Mouse (Mus musculus): ENCODE measurements around the gene Marc2.

Gene Marc2

DNA sequence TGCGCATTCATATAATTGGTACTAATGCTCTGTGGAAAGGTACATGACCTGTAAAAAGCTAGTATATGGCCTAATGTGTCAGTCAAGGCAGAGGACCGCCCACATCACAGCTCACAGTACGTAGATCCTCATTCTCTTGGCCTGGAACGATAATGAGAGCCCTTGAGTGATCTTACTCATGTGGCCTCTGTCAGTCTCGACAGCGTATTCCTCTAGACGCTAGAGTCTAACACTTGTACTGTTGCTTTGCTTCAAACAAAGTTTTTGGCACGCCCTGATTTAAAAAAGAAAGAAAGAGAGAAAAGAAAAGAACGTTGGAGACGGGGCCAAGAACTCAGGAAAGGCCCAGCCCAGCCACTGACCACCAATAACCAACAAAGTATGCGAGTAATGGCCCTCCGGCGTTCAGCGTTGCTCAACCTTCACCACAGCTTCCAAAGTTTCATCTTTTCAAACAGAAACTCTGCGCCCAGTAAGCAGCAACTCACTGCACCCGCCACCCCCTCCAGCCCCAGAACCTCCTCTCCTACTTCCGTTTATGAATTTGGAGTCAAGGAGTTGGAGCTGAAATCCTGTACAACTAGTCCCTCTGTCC is 37.7 kb downstream of the Marc2 start:
- no peak for DNase-seq (ENCODE audit: low spot score)

DNA sequence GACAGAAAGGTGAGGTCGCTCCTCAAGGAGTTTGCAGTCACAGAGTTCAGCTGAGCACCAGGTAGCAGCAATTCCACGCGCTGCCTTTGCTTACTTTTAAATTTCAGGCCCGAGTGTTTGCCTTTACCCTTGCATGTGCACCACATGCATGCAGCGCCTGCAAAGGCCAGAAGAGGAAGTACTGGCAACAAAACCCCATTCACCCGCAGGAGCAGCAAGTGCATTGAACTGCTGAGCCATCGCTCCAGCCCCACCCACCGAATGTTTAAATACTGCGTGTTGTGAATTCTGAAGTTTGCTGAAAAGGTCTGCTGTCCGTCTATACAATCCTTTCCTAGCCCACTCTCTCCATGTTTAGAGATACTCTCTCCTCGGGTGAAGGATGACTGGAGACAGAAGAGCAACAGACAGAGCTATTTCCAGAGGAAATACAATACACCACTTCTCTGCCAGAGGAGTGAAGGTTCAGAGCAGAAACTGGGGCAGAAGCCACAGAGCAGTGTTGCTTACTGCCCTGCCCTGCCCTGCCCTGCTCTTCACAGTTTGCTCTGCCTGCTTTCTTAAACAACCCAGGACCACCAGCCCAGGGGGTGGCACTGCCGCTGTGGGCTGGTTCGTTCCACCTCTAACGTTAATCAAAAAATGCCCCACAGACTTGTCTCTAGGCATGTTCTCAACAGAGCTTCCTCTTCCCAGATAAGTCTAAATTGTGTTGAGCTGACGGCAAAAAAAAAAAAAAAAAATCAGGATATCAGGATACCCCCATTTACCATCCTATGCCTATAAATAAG is 38.4 kb downstream of the Marc2 start:
- DNase-seq (ENCODE audit: low spot score): peak; percentile 13

DNA sequence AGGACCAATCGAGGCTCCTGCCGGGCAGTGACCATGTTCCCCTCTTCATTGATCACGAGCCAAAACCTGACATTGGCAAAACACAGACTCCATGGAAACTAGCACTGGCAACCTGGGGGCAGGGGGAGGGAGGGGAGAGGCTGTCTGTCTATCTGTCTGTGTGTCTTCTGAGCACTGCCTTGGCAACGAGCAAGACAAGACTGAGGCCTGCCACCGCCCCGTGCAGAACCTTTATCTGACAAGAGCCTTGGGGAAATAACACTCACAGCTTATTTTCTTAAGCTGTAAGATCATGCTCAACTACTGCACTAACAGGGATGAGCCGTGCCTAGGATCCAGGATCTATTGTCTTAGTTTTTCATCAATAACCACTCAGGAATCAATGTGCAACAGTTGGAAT is 39.1 kb downstream of the Marc2 start:
- DNase-seq (ENCODE audit: low spot score): no peak

DNA sequence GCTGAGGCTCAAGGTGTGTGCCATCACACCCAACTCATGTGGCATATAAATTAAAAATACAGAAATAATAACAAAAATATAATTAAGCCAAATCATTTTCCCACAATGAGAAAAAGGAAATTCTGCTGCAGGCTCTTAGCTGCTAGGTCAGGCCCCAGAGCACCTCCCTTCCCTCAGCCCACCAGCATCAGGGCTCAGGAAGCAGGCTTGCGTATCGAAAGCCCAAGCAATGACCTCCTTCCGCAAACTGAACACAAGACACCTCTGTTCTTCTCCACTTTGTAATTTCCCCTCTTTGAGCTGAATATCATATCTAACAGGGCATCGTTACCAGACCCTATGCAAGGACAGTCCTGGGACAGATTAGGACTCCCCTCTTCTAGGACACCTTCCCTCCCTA is 40.5 kb downstream of the Marc2 start:
- no peak for DNase-seq (ENCODE audit: low spot score)

DNA sequence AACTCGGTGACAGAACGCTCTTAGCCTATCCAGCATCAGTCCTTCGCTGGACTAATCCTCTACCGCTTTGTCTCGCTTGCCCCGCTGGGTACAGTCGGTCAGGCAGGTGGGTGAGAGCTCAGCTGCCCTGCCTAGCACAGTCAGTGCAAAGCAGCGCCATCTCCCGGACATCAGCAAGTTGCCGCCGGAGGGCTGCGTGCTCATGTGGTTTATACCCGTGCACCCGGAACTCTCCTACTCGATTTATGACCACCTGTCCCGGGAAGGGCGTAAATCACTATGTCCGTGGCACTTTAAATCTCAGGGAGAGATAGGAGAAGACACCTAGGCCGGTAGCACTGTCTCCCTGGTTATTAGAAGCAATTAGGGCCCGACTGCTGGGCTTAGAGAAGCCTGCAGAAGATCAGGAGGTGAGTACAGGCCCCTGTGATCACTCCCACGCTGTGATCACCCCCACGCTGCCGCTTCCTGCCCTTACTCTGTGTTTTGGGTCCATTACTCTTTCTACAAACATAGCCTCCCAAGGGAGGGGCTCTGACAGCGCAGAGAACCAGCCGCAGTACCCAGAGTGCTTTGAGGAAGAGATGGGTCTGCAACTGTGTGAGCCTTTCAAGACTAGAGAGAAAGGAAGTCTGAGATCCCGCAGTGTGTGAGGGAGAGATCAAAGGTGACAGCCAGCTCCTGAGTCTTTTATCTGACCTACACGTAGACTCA is 52.9 kb downstream of the Marc2 start:
- DNase-seq (ENCODE audit: low spot score): peak; percentile 86

DNA sequence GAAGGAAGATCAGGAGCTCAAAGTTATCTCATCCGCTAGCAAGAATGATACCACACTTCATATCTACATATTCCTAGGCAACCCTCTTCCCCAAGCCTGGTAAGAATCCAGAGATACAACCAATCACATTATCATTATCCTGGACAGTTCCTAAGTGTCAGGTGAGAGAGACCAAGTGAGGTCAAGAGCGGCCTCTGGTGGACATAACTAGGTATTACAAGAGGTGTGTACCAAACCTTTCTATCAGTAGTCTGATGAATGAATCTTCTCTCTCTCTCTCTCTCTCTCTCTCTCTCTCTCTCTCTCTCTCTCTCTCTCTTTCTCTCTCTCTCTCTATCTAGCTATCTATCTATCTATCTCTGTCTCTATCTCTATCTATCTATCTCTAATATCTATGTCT is 55.1 kb downstream of the Marc2 start:
- peak; percentile 55 for DNase-seq (ENCODE audit: low spot score)

DNA sequence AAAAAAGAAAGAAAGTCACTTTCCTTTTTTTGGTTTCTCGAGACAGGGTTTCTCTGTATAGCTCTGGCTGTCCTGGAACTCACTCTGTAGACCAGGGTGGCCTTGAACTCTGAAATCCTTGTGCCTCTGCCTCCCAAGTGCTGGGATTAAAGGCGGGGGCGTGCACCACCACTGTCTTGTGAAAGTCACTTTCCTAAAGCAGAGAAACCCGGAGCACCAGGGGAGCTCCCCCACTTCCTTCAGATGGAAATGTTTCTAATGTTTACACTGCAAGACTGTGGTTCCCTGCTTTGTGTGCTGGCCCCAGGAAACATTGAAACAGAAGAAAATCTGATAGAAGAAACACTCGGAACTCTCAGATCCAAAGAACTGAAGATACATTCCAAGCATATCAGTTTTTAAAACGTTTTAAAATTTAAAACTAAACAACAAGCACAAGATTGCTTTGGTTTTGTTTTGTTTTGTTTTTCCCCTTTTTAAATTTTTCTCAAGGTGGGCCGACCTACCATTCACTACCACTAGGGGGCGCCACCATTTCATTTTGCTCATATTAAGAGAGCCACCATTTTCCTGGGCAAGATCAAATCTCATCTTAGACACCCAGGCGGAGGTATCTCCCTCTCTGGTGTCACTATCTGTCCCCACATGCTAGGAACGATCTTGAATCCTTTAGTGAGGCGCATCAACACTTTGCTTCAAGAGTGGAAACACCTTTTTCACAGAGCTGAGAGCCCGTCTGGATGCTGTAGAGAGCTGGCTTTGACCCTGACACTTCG is 59.7 kb downstream of the Marc2 start:
- DNase-seq (ENCODE audit: low spot score): peak; percentile 15

DNA sequence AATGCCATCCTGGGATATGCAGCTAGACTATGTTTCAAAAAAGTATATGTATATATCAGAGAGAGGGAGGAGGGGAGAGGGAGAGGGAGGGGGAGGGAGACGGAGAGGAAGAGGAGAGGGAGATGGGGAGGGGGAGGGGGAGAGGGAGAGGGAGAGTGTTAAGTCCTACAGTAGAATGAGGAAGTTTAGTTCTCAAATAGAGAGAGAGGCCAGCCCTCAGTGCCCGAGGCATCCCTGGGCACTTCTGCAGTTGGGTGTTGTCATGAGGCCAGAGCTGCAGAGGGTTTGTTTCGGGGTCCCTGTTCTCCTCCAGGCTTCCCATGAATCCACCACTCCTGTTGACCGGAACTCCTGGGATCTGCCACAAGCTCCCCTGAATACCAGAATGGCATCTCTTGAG is 62.6 kb downstream of the Marc2 start:
- DNase-seq (ENCODE audit: low spot score): no peak

DNA sequence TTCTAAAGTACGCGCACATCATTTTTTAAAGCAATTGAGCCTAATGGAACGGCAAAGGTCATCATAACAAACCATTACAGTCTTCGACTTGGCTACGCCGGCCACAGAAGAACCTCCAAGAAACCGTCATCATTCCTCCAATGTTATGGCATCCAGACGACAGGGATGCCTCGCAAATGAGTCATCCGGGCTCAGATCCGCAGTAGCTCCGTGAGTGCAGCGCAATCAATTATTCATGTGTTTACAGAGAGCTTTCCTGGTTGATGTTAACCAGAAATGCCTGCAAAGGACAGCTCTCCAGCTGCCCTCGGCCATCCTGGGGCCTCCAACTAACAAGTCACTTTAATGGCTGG is 64.1 kb downstream of the Marc2 start:
- DNase-seq (ENCODE audit: low spot score): no peak

DNA sequence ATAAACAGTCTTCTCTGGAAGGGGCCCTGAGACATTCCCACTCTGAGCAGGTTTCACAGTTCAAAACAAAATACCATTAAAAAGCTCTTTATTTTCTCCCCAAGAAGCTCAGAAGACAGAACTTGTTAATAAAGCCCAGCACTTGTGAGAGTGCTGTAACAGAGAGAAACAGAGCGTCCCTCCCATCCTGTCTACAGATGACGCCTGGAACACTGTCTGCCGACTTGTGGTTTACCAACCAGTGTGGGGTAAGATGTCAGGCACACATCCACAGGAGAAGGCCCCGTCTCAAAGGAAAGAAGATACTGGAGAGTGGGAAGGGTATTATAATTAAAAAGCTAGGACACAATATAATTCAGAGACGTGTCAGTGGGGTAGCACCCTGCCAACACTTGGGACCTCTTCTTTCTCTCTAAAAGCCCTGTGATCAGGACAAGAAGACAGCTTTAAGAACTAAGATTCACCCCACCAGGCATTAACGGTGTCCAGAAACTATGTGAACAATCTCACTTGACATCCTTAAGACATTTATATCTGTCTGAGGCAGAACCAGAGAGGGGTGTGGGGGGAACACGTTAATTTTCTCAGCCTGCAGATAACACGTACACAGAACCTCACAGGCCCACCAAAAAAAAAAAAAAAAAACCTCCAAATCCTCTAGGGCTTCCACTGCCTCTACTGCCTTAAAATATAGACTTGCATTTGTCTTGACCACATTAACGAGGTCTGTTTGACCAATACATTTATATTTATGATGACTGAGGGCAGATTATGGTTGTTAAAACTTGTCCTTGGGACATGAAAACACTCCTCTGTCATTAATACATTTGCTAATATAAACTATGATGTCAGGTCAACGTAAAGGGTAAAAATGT is 64.7 kb downstream of the Marc2 start:
- DNase-seq (ENCODE audit: low spot score): no peak

DNA sequence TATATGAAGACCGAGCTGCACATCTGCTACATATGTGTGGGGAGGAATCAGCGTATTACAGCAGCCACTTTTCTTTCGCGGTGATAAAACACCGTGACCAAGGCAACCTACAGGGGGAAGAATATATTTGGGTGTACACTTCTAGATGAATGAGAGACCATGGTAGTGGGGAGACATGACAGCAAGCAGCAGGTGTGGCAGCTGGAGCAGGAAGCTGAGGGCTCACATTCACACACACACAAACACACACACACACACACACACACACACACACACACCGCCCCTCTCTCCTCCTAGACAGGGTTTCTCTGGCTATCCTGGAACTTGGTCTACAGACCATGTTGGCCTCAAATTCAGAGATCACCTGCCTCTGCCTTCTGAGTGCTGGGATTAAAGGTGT is 68.1 kb downstream of the Marc2 start:
- DNase-seq (ENCODE audit: low spot score): no peak

DNA sequence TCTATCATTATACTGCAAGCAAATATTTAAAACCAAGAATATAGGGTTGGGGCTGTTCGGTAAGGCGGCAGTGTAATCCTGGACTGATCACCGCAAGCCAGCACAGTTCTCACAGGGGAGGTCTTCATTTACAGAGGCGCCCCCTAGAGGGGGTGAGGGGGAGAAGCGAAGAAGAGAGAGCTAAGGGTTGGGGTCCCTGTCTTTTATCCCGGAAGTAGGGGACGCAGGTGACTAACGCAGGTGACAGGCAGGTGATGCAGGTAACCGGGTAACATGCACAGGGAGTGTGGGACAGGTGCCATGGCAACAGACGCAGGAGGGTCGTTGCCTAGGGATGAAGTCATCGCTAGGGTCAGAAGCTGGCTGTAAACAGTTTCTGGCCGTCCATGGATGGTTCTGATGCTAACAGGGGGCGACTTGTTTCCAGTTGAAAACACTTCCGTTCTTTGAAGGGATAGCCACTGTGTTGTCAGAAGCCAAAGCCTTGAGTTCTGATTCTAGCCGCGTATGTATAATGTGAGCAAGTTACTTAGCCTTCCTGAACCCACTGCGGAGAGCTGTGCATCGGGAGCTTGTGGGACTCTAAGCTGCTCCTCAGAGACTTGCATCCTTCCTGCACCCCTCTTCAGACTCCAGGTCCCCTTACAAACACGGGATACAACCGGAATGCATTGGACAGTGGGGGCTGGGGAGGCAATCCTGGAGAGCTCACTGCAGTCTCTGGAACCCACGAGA is 69.0 kb downstream of the Marc2 start:
- no peak for DNase-seq (ENCODE audit: low spot score)

DNA sequence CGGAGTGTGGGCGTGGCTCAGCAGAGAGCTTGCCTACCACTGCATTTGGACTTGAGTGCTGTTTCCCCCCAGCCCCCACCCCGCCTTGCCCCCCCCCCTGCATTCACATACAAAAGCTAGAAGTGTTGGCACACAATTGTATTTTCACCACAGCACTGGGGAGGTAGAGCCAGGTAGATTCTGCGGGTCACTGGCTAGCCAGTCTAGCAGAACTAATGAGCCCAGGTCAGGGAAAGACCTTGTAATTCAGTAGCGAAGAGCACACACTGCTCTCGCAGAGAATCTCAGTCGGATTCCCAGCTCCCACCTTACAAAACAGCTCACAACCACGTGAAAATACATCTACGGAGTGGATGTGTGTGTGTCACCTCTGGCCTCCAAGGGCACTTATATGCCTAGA is 71.0 kb downstream of the Marc2 start:
- no peak for DNase-seq (ENCODE audit: low spot score)

DNA sequence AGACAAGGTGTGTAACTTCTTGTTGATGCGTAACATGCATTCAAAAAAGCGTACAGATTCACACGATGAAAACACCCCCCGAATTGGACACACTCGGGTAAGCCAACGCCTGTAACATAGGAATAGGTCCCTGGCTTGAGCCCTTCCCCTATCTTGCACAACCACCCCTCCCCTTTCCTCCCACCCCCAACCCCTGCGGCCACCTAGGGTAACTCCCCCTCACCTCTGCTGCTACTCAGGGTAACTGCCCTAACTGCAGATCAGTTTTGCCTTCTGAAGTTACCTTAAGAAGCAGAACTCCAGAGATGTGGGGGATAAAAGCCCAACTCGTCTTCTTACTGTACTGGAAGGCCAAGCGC is 74.4 kb downstream of the Marc2 start:
- no peak for DNase-seq (ENCODE audit: low spot score)

DNA sequence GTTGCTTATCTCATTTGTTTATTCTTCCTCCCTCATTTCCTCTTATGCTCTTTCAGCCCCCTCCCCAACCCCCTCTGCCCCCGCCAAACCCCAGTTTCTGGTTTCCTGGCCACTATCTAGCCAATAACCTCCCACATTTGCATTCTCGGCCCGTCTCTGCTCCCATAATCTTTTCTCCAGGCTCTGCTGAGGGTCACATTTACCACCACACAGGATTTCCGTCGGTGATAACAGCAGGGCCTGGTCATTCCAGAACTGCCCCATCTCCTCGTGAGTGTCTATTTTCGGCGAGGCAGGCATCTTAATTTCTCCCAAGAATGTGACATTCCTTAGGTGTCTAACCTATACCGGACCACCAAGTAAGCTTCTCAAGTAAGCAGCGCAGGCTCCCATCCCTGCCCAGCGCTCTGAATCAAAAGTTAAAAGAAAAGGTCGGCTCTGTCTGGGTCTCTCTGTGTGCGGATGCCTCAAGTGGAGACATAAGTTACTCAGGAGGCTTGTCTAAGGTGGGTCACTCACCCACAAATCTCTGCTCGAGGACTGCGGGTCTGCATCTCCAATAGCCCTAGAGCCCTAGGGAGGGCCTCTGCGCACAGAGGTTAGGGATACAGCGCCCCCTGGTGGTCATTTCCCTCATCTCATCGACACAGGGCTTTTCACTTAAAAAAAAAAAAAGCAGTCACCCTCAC is 74.9 kb downstream of the Marc2 start:
- DNase-seq (ENCODE audit: low spot score): peak; percentile 52

DNA sequence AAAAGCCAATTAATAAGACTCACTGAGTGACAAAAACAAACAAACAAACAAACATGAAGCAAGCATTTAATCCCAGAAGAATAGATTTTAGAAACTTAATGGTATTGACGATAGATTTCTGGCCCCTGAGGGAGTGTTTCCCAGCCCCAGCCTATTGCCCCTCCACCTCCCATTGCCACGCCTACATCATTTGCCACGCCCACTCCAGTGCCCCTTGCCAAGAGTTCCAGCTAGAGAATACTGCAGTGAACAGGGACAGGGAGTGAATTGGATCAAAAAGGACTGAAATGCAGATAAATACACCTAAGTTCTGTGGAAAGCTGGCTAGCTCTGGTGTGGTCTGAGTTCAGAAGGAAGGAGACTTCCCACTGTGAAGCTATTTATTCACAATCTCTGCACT is 82.4 kb downstream of the Marc2 start:
- DNase-seq (ENCODE audit: low spot score): no peak

Data from T-cell, adult 2 months (primary cell).